8 mouse cellular contexts compared by ENCODE assay signal in genomic region chr14:98181545-98181944, GRCm38 (mm10). TPM values are rescaled to one million over a fixed set of nuclear protein-coding genes. Genes with fewer than 3 reads are reported as not detected.
DNase-seq lines count a peak whose midpoint lies in the region; ATAC-seq and TF ChIP-seq lines count a peak whose summit lies in the region.

No protein-coding gene starts in this region.

- H3K4me3 ChIP-seq in heart, adult 2 months, result no peak overlapping the region
- H3K4me3 ChIP-seq in midbrain, embryonic 12.5 days, result no peak overlapping the region
- no peak overlapping the region for H3K4me3 ChIP-seq in midbrain, embryonic 10.5 days
- H3K4me3 ChIP-seq in stomach, postnatal 0 days (ENCODE audit: low read depth, low read length), result no peak overlapping the region

- ATAC-seq in midbrain, embryonic 12.5 days (ENCODE audit: low FRiP score, low read depth), result peak; percentile 62; the same call in 1 of the 2 replicates
- no peak for ATAC-seq in stomach, postnatal 0 days (ENCODE audit: low FRiP score, low TSS enrichment)

- no peak overlapping the region for H3K9ac ChIP-seq in heart, adult 2 months (ENCODE audit: low read depth, low read length)
- no peak overlapping the region for H3K9ac ChIP-seq in midbrain, embryonic 12.5 days (replicated peaks)
- H3K9ac ChIP-seq in stomach, postnatal 0 days (ENCODE audit: low read length), result no peak overlapping the region

- TF ChIP-seq CTCF in heart, adult 2 months (IDR thresholded peaks at IDR 0.05), result peak; percentile 88
- peak; percentile 79 for TF ChIP-seq CTCF in stomach, postnatal 0 days (IDR thresholded peaks at IDR 0.05; ENCODE audit: low read depth)

- WGBS in heart, adult 2 months, result 0% methylated on average over 1 of the region's 1 CpGs
- WGBS in midbrain, embryonic 12.5 days, result 2% methylated on average over 1 of the region's 1 CpGs
- WGBS in midbrain, embryonic 10.5 days, result 2% methylated on average over 1 of the region's 1 CpGs
- WGBS in stomach, postnatal 0 days, result 2% methylated on average over 1 of the region's 1 CpGs

- H3K27ac ChIP-seq in heart, adult 2 months, result no peak overlapping the region
- no peak overlapping the region for H3K27ac ChIP-seq in midbrain, embryonic 12.5 days (replicated peaks)
- no peak overlapping the region for H3K27ac ChIP-seq in midbrain, embryonic 10.5 days (replicated peaks)
- H3K27ac ChIP-seq in stomach, postnatal 0 days (replicated peaks), result no peak overlapping the region

- no peaks in the 10 kb centered on the region for H3K27me3 ChIP-seq in heart, adult 2 months (ENCODE audit: control insufficient read depth, insufficient read depth, low read length)
- H3K27me3 ChIP-seq in midbrain, embryonic 12.5 days, result no peaks in the 10 kb centered on the region
- H3K27me3 ChIP-seq in midbrain, embryonic 10.5 days (ENCODE audit: low read depth, poor library complexity, severe bottlenecking), result no peaks in the 10 kb centered on the region
- H3K27me3 ChIP-seq in stomach, postnatal 0 days (ENCODE audit: control insufficient read depth, insufficient read depth, low read length), result no peaks in the 10 kb centered on the region

- H3K4me2 ChIP-seq in midbrain, embryonic 12.5 days (replicated peaks), result no peak overlapping the region
- no peak overlapping the region for H3K4me2 ChIP-seq in stomach, postnatal 0 days (replicated peaks; ENCODE audit: low read depth)

- DNase-seq in heart, adult 2 months, result no peak
- no peak for DNase-seq in heart, postnatal 25 days (ENCODE audit: low spot score)
- DNase-seq in midbrain, embryonic 10.5 days (ENCODE audit: low spot score), result no peak
- DNase-seq in kidney, postnatal 14 days, result peak; percentile 27
- DNase-seq in stomach, postnatal 0 days (ENCODE audit: low spot score), result no peak
- DNase-seq in urinary bladder, postnatal 14 days (ENCODE audit: low spot score), result no peak
- no peak for DNase-seq in layer of hippocampus, adult 9-10 months (ENCODE audit: low spot score)

- TF ChIP-seq POLR2A in heart, adult 2 months (IDR thresholded peaks at IDR 0.05; ENCODE audit: insufficient read depth, low read depth, low read length), result no peak

- no peaks in the 10 kb centered on the region for H3K4me1 ChIP-seq in heart, adult 2 months (ENCODE audit: control insufficient read depth, insufficient read depth, low read length)
- no peaks in the 10 kb centered on the region for H3K4me1 ChIP-seq in midbrain, embryonic 12.5 days
- no peaks in the 10 kb centered on the region; the same call in 1 of the 2 replicates for H3K4me1 ChIP-seq in midbrain, embryonic 10.5 days
- no peaks in the 10 kb centered on the region for H3K4me1 ChIP-seq in stomach, postnatal 0 days (replicated peaks; ENCODE audit: control insufficient read depth, insufficient read depth)

- TF ChIP-seq EP300 in heart, adult 2 months (IDR thresholded peaks at IDR 0.05; ENCODE audit: insufficient read depth, low read depth, low read length), result no peak
- no peak for TF ChIP-seq EP300 in stomach, postnatal 0 days (optimal IDR thresholded peaks at IDR 0.05)

- no peaks in the 10 kb centered on the region for H3K9me3 ChIP-seq in midbrain, embryonic 12.5 days
- no peaks in the 10 kb centered on the region for H3K9me3 ChIP-seq in midbrain, embryonic 10.5 days (replicated peaks)
- H3K9me3 ChIP-seq in stomach, postnatal 0 days (ENCODE audit: control insufficient read depth, low read length), result no peaks in the 10 kb centered on the region

- intact Hi-C loops in heart, adult 2 months (cut with DNase I), result loop anchor here (2.0 to 5.0 kb wide), 2 partner anchors 513 to 849 kb away; no protein-coding TSS in a partner anchor
- intact Hi-C loops in heart, postnatal 25 days (cut with DNase I), result loop anchor here (5.0 to 10.0 kb wide), 4 partner anchors 347 to 849 kb away; no protein-coding TSS in a partner anchor

- H3K79me2 ChIP-seq in heart, adult 2 months (replicated peaks; ENCODE audit: control insufficient read depth, insufficient read depth, low read length), result no peaks in the 10 kb centered on the region

- peaks cover 4% of the 10 kb centered on the region for H3K36me3 ChIP-seq in heart, adult 2 months (ENCODE audit: control insufficient read depth, insufficient read depth, low read length)
- no peaks in the 10 kb centered on the region for H3K36me3 ChIP-seq in midbrain, embryonic 12.5 days
- H3K36me3 ChIP-seq in midbrain, embryonic 10.5 days, result no peaks in the 10 kb centered on the region
- H3K36me3 ChIP-seq in stomach, postnatal 0 days (ENCODE audit: control insufficient read depth, insufficient read depth, low read length), result no peaks in the 10 kb centered on the region

RNA-seq across cellular contexts. Expression of gene Dach1, which starts 12.0 kb away (rescaled TPM):
- total RNA-seq in heart, adult 2 months (2021), result 1 to 10 TPM; 7.7 to 8.4 TPM
- 2.7 and 3.7 TPM in 2 replicates for polyA plus RNA-seq in heart, adult 2 months (2012; rRNA removed)
- 1 to 10 TPM; 6.0 to 8.3 TPM for total RNA-seq in heart, postnatal 25 days (2021)
- polyA plus RNA-seq in midbrain, embryonic 12.5 days (2016; fragmentation: Nextera tagmentation; extraction: Ambion mirVana), result 24.4 and 24.9 TPM in 2 replicates
- 10.1 and 13.1 TPM in 2 replicates for polyA plus RNA-seq in midbrain, embryonic 10.5 days (2016; fragmentation: Nextera tagmentation; extraction: Ambion mirVana)
- 2.3 TPM in 2 replicates for polyA plus RNA-seq in stomach, postnatal 0 days (2015; fragmentation: Nextera tagmentation; extraction: Ambion mirVana)
